Mouse (Mus musculus) mouse embryonic stem cell (cell line): ENCODE data around the gene Pdgfra.

Experiments used
- in situ Hi-C, 2 experiments: fragments of 300-500 bp; cut with MboI; formaldehyde crosslinking; loops; 1 replicate in 1 of 2; 3 replicates in 1 of 2; pipeline ENCODE4 v1.14.3; 2019 to 2020; ENCODE audit warnings: low sequenced_read_pairs in 2 of 2, low pct_unique_long_range_greater_than_20kb in 1 of 2, mixed read lengths in 1 of 2; ENCODE audit not compliant: unreplicated experiment in 1 of 2

Gene Pdgfra

DNA sequence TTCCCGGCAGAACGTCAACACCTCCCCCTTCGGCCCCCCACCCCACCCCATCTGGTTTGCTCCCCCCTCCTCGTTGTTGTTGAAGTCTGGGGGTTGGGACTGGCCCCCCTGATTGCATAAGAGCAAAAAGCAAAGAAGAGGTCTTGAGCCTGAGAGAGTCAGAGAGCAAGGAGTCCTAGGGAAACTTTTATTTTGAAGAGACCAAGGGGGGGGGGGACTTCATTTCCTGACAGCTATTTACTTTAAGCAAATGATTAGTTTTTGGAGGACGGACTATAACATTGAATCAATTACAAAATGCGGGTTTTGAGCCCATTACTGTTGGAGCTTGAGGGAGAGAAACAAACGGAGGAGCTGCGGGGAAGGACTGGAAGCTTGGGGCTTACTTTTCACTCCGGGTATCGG, at the start of gene Pdgfra:
Pdgfra (plus strand) TSS at position 272 of the 405 bp plus-strand sequence.
- in situ Hi-C loops, result loop anchor here (5.0 to 25.0 kb wide), 8 partner anchors 87 to 715 kb away; no protein-coding TSS in a partner anchor

- in situ Hi-C loops, result no loop called here
Observed at GRCm38 (mm10) chr5:75106511-75106910, 45.6 kb upstream of the Pdgfra start.

DNA sequence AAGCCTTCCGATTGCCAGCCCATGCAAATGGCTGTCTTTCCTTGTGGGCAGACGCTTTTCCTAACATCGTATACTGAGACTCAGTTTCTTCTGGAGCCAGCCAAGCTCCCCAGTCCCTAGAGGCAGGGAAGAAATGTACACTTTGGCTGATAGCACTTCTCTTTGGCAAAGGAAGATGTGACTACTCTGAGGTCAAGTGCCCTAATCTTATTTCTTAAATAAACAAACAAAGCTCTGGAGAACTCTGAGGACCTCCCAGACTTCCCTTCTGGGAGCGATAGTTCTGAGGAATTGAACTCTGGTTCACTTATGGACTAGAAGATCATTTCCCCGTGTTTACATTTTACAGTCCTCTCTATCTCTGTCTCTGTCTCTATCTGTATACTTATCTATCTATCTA, 42.7 kb upstream of the Pdgfra start:
- in situ Hi-C loops, result no loop called here

- in situ Hi-C loops, result no loop called here
Observed at GRCm38 (mm10) chr5:75111781-75112180, 40.3 kb upstream of the Pdgfra start.

GRCm38 (mm10) chr5:75118840-75119239, 33.3 kb upstream of the Pdgfra start:
- in situ Hi-C loops, result no loop called here

DNA sequence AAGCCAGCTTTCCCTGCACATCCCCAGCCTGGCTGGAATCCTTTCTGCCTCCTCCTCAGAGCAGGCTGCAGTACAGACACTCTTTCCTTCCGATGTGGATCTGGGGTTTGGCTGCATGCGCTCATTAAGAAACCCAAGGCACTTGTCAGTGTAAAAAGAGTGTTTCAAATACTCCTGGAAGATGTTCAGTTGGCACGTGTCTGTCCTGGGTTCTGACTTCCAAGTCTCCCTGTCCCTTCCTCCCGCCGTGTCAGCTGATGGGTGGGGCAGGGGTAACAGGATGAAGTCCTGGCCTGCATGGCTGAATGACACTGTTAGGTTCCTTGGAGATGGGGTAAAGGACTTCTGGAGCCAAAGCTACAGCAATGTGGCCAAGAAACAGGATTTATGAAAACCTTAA, 30.4 kb upstream of the Pdgfra start:
- in situ Hi-C loops, result loop anchor here in 1 of 2 experiments (10.0 kb wide), 1 partner anchor 167 kb away; no protein-coding TSS in a partner anchor

DNA sequence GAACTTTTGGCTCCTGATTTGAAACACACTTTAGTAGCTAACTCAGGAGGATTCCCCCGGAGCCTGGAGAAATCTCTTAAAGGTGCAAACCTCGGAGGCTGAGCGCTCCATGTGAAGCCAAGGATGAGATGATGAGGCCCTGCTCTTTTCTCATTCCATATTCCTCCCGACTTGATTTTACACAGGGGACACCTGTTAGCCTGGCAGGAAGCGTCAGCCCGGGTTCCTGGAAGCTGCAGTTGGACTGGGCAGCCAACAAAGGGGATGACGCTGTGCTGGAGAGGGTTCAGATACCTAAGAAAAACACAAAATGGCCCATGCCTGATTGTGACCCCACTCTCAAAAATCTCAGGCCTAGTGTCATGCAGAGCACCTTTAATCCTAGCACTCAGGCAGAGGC, 17.4 kb upstream of the Pdgfra start:
- in situ Hi-C loops, result no loop called here

DNA sequence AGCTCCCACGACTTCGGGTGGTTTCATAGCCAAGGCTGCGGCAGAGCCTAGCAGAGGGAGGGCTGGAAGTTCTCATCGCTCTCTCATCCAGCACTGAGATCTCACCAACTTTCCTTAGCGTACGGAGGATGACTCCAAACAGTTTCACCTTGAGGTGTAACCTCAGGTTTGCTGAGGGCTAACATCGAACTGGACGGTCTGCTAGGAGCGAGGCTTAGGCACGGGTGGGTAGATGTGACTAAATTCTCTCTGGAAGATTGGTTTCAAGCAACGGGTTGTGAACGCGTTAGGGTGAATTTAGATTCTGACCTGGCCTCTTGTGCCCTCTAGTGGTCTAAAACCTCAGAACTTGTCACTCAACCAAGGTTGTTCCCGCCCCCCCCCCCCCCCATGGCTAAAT, 9.0 kb upstream of the Pdgfra start:
- in situ Hi-C loops, result no loop called here

DNA sequence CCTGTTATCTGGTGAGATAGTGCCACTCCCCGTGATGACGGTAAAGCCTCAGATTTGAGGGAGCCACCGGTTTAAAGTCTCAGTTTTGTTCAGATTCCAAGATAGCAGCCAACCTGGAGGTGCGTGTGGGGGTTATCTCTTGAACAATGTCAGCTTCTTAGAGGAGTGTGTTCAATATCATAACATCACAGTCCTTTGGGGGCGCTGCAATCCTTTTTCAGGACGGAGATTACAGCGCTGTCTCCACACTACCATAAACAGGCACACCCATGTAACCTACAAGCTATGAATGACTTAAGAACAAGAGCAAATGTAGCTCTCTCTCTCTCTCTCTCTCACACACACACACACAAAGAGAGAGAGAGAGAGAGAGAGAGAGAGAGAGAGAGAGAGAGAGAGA, 8.3 kb upstream of the Pdgfra start:
- in situ Hi-C loops, result no loop called here

- in situ Hi-C loops, result no loop called here
Observed at GRCm38 (mm10) chr5:75145341-75145740, 6.8 kb upstream of the Pdgfra start.

DNA sequence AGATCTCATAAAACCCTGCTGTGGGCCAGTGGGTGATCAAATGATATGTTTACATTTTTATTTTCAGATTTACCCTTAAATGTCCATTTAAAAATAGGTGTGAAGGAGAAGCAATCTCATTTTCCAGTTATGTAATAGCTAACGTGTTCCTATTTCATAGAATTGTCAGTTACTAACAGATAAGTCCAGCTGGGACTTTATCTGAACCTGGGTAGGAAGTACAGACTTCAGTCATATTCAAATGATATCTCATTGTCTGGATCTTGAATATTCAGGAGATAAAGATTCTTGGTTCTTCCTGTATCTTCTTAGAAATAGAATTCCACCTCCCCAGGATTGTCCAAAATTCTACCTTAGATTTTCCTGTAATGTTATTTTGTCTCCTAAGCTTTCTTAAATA, 5.6 kb upstream of the Pdgfra start:
- in situ Hi-C loops, result no loop called here

GRCm38 (mm10) chr5:75148343-75149127, 3.6 kb upstream of the Pdgfra start:
- in situ Hi-C loops, result no loop called here

DNA sequence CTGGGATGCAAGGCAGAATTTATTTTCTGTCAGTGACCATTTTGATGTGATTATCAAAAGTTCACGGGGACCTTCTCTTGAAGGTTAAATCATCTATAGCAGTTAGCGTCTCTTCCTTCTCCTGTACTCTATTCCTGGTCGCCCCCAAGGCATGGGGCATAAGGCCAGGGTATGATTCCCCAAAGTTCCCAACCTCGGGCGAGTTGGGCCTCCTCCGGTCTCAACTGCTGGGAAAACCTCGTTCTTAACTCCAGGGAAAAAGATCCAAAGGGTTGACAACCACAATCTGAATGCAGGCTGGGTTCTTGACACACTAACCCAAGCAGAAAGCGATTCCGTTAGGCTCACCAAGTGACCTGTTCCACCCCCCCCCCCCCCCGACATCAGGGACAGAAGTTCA, 2.7 kb upstream of the Pdgfra start:
- in situ Hi-C loops, result no loop called here

DNA sequence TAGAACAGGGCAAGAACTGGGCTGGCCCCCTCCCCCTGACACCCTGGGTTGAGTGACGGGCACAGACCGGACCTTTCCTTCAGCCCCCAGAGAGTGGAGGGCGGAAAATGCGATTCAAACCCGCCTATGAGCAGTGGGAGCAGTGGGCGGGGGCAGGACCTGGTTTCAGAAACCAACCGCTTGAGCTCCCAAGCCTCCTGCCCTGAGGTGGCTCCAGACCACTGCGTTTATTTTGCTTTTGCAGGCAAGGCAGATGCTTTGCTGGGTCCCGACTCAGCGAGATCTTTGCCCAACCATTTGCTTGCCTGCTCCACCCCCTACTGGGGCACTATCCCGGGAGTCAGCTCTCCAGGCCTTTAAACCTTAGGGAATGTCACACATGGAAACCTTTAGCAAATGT, 2.2 kb upstream of the Pdgfra start:
- in situ Hi-C loops, result loop anchor here (5.0 to 25.0 kb wide), 8 partner anchors 85 to 713 kb away; no protein-coding TSS in a partner anchor

GRCm38 (mm10) chr5:75150341-75150981, 1.6 kb upstream of the Pdgfra start:
- in situ Hi-C loops, result loop anchor here (5.0 to 25.0 kb wide), 8 partner anchors 86 to 713 kb away; no protein-coding TSS in a partner anchor

DNA sequence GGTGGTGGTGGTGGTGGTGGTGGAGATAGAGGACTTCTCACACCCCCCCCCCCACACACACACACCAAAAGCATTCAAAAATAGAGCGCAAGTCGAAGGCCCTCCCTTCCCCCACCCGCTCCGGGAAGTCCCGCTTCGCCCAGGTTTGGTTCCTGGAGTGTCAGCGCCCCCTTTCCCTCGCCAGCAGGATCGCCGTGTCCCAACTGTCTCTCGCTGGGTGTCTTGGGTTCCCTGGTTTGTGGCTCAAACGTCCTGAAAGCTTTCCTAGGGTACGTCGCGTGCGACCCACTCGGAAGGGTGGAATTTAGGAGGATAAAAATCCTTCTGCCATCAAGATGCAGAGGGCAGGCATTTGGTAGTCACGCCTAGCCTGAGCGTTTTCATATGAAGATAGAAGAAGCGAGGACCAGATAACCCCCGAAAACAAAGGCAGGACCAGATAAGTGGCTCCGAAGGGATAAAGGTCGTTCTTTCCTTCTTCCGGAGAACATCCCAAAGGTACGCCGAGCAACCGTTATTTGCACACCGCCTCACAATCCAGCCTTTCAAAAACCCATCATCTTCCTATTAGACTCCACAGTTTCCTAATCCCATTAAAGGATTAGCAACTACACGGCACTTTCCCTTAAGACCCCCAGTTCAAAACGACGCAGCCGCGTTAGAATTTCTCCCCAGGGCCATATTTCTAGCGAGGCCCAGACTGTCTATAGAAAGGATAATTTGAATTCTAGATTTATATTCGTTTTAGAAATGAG, 769 bp upstream of the Pdgfra start:
- in situ Hi-C loops, result loop anchor here (5.0 to 25.0 kb wide), 8 partner anchors 87 to 714 kb away; no protein-coding TSS in a partner anchor

- in situ Hi-C loops, result loop anchor here (5.0 to 25.0 kb wide), 8 partner anchors 88 to 716 kb away; no protein-coding TSS in a partner anchor
Observed at GRCm38 (mm10) chr5:75152791-75153625, 916 bp downstream of the Pdgfra start.

GRCm38 (mm10) chr5:75153626-75153960, 1.5 kb downstream of the Pdgfra start:
- in situ Hi-C loops, result loop anchor here (5.0 to 25.0 kb wide), 8 partner anchors 89 to 716 kb away; no protein-coding TSS in a partner anchor
